Mouse (Mus musculus): ENCODE data around the gene Dnaic2.

Dnaic2 gene

DNA sequence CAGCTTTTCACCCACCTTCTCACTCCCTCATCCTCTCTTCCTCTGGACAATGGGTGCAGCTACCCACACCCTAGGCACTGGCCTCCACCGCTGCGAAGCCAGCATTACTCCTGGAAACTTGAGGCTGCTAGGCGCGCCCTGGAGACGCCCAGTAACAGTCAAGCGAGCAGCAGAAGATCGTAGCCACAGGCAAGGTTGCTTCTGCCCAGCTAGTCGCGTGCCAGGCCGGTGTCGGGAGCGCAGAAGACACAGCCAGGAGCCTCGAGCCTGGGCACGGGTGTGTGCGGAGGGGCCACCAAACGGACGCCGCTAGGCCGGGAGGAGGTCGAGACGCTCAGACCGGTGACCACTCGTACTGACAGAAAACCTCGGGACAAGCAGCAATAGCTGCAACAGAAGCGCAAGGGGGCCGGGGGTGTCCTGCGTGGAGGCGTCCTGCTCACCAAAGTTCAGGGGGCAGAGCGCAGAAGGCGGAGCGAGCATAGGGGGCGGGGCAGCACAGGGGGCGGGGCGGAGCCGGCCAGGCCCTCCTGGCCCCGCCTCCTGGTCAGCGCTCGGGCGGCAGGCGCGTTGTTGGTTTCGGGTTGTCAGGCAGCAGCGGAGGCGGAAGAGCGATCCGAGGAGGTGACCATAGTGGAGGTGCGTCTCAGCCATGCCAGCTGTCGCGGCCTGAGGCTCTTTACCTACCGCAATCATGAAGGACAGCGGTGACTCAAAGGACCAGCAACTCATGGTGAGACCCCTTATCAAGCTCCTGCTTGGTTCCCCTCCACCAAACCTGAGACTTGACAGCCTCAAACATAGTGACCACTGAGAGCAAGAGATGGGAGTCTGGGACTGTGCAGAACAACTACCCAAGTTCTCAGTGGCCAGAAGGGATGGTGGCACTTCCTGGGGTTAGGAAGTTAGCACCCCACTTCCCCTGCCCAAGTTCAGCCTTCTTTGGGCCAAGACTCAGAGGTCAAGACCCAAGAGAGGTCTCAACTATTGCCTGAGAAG, 37.9 kb downstream of the Dnaic2 start, which contains the start of gene Kif19a:
TSS of gene Kif19a (plus strand) at position 569 of the 999 bp plus-strand sequence.
- no peak for DNase-seq

- DNase-seq = no peak
Observed at GRCm38 (mm10) chr11:114769911-114770310, 42.7 kb downstream of the Dnaic2 start.

GRCm38 (mm10) chr11:114771896-114772295, 44.7 kb downstream of the Dnaic2 start:
- no peak for DNase-seq

DNA sequence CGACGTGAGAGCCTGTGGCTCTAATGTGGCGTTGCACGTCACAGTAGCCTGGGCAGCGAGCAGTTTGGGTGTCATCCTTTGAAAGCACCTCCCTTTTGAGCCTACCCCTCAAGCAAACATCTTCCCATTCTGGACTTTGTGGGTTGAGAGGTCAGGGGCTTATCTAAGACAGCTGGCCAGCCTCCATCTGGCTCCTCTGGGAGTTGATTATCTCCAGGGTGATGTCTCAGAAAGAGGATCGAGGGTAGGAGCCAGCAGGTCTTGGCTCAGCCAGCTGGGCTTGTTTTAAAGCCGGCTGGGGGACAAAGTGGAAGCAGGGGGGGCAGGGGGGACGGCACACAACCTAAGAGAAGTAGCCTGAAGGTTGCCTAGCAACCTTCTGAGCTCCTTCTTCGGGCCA, 52.9 kb downstream of the Dnaic2 start:
- DNase-seq = no peak

DNA sequence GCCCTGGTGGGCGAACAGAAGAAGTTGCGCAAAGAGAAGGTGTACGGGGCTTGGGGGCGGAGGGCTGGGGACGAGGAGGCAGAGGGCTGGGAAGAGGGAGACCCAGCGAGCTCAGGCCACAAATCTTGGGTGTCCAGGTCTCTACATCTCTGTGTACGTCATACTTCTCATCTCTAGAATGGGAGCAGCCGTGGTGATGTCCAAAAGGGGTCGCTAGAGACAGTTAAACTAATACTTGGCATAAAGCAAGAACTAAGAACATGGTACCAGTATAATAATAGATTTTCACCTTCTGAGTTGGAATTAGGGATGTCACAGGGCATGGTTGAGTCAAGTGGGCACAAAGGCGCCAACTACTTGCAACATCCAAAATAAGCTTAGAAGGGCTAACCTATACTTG, 58.7 kb downstream of the Dnaic2 start:
- DNase-seq = no peak

DNA sequence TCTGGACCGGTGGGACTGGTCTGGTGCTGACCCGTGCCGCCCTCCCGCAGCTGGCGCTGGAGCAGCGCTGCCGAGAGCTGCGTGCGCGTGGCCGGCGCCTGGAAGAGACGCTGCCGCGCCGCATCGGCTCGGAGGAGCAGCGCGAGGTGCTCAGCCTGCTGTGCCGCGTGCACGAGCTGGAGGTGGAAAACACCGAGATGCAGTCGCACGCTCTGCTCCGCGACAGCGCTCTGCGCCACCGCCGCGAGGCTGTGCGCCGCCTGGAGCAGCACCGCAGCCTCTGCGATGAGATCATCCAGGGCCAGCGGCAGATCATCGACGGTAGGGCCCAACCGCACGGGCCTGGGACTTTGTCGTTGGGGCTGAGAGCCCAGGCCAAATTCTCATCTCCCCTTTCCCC, 59.1 kb downstream of the Dnaic2 start:
- peak; percentile 49 for DNase-seq

DNA sequence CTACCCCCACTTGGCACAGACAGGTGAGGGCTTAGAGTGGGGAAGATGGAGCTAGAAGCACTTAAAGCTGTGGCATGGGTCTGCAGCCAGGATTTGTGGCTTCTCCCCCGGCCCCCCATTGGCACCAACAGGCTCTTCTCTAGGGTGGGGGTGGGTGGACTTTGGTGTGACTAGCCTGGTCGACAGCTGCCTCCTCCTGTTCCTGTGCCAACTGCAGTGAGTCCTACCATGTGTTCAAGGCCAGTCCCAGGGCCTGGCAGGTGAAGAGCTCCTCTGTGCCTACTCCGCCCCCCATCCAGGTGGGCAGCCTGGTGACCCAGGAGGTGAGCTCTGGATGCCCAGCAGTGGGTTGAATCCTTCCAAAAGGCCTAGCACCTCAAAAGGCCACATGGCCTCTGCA, 60.4 kb downstream of the Dnaic2 start:
- no peak for DNase-seq

DNA sequence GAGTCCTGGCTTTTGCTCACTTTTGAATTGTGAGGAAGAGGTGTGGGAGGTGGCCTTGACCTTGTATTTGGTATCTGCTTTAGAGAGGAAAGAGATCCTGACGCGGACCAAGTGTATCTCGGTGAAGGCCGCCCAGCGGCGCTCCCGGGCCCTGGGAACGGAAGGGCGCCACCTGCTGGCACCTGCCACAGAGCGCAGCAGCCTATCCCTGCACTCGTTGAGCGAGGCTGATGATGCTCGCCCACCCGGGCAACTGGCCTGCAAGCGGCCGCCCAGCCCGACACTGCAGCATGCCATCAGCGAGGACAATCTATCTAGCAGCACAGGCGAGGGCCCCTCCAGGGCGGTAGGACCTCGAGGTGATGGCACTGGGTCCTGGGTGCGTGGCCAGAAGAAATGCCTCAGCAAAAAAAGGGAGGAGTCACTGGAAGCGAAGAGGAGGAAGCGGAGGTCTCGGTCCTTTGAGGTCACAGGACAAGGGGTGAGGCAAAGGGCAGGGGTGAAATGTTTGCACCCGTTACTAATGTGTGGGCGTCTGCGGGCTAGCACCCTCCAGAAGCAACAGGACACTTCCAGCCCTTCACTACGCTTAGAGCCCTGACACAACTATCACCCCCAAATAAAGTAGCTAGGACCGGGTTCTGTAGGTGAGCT, 62.0 kb downstream of the Dnaic2 start:
- peak; percentile 91 for DNase-seq

GRCm38 (mm10) chr11:114789716-114790115, 62.5 kb downstream of the Dnaic2 start:
- no peak for DNase-seq

GRCm38 (mm10) chr11:114790171-114790570, 63.0 kb downstream of the Dnaic2 start:
- DNase-seq = no peak

DNA sequence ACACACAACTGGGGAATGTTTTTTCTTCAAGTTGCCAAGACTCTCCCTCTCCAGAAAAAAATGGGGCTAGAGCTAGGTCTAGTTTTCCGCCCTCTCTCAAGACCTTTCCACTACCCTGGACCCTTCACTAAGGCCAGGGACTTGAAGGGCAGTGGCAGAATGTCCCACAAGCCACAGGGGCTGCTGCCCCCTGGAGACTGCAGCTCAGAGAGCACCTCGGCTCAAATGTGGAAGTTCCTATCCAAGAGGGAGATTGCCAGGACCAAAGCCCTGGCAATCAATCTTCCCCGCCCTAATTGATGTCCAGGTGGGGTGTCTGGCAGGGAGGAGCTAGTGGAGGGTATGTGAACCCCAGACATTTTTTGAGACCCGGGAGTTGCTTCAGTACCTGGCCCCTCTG, 63.6 kb downstream of the Dnaic2 start:
- no peak for DNase-seq

DNA sequence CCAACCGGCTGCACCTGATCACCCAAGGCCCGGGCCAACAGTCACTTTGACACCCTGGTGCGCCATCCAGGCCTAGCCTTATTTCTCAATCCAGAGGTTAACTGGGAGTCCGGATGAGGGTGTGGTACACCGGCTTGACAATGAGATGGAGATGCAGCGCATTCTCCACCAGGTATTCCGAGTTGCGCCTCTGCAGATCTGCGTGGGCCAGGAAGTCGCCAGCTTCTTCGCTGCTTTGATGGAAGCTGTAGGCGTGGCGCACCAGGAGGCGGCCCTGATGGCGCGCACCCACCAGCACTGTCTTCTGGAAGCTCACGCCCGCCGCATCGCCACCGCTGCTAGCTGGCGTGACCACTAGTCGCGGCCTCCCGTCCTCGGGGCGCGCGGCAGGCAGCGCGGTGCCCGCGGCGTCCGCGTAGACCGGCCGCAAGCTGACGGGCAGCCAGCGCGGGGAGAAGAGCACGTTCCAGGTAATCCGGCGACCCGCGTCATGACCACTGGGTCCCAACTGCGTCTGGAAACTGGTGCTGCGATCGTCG, 64.2 kb downstream of the Dnaic2 start:
- peak; percentile 30 for DNase-seq

GRCm38 (mm10) chr11:114791891-114792411, 64.7 kb downstream of the Dnaic2 start:
- peak; percentile 69 for DNase-seq

- DNase-seq = no peak
Observed at GRCm38 (mm10) chr11:114792931-114793494, 65.8 kb downstream of the Dnaic2 start.

DNA sequence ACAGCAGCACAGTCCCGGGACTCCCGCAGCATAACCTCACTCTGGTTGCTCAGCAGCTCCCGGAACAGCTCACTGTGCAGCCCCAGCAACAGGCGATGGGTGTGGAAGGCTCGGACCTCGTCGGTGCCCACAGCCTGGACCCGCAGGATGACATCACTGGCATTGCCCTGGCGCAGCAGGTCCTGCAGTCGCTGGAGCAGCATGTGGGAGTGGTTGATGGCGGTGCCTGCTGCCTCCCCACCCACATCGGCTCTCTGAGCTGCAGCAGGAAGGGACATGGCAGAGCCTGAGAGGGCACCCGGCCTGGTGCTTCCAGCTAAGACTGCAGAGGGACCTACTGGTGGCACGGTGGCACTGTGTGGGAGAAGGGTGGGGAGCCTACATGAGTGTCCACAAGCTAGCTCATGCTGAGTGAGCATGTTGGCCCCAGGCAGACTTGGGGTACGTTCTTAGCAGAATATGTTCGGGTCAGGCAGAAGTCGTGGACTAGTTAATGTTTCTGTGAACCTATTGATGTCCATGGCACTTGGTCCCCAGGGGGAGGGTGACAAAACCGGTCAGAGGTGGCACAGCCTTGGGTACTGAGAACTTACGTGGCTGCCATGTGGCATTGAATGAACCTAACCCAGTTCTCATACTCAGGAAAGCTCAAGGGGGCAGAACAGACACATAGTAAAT, 66.8 kb downstream of the Dnaic2 start:
- DNase-seq = no peak

DNA sequence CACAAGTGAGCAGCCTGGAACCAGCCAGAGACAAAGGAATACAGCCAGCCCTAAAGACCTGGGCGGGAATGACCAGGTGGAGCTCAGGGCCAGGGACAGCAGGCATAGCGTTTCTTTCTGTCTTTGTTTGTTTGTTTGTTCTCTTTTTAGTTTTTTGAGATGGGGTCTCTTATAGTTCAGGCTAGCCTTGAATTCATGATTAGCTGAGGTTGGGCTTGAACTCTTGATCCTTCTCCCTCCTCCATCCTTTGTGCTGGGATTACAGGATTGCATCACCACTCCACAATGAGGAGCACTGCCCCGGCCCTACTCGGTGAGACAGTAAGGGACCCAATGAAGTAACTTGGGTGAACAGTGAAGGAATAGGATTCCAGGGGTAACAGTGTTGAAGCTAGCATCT, 67.5 kb downstream of the Dnaic2 start:
- DNase-seq = no peak

DNA sequence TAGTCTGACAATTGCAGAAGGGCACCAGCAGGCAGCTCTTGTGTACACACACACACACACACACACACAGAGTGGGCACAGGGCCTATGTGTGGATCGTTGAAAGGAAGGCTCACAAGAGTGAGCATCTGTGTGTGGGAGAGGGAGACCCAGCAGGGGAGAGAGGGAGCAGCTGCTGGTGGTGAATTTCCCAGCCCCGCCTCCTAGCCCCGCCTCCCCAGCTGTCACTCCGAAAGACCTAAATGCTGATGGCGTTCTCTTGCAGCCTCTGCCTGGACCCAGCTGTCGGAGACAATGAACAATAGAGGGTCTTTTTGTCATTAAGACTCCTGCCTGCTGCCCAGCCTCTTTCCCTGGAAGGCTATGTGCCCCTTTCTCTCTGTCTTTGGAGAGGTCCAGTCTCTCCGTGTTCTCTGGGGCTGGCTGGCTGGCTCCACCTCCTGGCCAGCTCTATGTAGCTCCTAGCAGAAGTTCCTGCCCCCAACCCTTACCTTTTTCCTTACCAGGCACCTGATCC, 68.1 kb downstream of the Dnaic2 start:
- DNase-seq = peak; percentile 89

- DNase-seq = peak; percentile 60
Observed at GRCm38 (mm10) chr11:114795848-114796322, 68.7 kb downstream of the Dnaic2 start, which contains the start of gene Btbd17. Gene Btbd17, minus strand, starts transcription at chr11:114795945.

GRCm38 (mm10) chr11:114797176-114797575, 70.0 kb downstream of the Dnaic2 start:
- DNase-seq = no peak

- DNase-seq = no peak
Observed at GRCm38 (mm10) chr11:114797981-114798380, 70.8 kb downstream of the Dnaic2 start.

DNA sequence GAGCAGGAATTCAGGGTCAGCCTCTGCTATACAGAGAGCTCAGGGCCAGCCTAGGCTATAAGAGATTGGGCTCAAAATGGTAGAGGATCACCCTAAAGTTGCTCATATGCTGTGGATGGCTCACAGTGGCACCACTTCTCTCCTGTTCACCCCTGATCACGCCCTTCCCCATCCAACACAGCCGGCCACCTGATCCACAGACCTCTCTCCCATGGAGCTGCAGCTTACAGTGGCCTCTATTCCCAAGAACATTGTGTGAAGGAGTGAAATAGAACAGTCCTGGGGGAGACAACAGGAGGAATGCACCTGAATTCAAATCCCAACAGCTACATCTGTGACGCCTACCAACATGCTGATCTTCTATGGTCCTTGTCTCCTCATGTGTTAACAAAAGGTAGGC, 71.4 kb downstream of the Dnaic2 start, which contains the start of gene Gpr142:
TSS of gene Gpr142 (plus strand) at position 301 of the 400 bp plus-strand sequence.
- DNase-seq = no peak

DNA sequence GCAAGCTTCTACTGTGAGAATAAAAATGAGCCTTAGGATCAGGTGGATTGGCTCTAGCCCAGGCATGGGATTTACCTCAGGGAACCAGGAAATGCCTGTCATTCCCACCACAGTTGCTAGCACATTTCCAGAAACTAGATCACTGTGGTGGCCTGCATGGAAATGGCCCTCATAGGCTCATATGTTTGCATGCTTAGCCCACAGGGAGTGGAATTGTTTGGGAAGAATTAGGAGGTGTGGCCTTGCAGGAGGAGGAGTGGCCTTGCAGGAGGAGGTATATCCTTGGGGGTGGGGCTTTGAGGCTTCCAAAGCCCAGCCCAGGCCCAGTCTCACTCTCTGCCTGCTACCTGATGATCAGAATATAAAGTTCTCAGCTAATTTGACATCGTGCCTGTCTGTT, 74.7 kb downstream of the Dnaic2 start:
- DNase-seq = no peak

Measured in right cerebral cortex, postnatal 4 days (tissue).